Mouse (Mus musculus) lung, adult 2 months (tissue): ENCODE measurements around the gene Ppp1r3g.
"Not testable (repeated sequence)": the region's sequence is repeated elsewhere in the genome, so short reads cannot be mapped to it uniquely, and the experiment has no call there.

Experiments used
- CTCF ChIP-seq: fragments of 200-500 bp; IDR thresholded peaks from 2 replicates; pipeline ENCODE4 v1.5.1; 2011; ENCODE audit warnings: mild to moderate bottlenecking, low read length, control low read depth; ENCODE audit not compliant: insufficient read depth
- POLR2A ChIP-seq: fragments of 200-500 bp; IDR thresholded peaks from 2 replicates; pipeline ENCODE4 v1.6.1; 2011; ENCODE audit warnings: low read depth, mild to moderate bottlenecking, control low read depth, low read length, borderline replicate concordance; ENCODE audit errors: extremely low read depth

DNA sequence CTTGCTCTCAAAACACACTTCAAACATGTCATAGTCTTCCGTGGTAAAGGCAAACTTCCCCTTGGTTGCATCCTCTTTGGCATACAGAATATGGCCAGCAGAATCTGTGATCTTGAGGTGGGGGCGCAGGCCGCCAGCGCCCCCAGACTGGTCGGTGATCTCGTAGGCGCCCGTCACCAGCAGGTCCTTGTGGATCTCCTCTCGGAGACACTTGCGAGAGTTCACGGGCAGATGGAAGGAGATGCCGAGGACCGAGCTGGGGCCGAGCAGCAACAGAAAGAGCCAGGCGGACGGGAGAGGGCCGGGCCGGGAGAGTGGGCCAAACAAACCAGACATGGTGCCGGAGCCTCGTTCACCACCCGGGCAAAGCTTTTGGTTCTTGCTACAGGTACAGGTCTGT lies 32.5 kb downstream of the Ppp1r3g start:
- TF ChIP-seq POLR2A, CTCF: not testable (repeated sequence)
